In the genomic region with DNA sequence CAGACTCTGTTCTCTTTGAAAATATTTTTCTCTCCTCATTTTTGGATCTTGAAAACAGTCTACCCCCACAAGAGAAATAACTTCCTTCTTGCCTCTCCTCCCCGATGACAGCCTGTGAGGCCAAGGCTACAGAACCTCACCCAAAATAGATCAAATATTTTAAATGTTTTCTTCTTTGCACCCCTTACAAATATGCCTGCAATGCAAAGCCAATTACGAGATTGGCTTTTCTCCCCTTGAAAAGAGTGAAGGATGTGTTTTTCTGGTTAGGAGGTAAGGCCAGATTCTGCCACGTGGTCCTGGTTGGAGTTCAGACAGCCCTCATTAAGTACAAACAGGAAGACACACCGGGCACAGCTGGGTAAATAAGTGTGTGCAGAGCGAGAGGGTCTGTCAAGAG, we compare ENCODE assay signal across 18 mouse cellular contexts.
"Had no signal": no experiment of that assay in that cellular context is flagged by ENCODE, and none has a peak within 500 bp of the region (broad histone marks: within the 10 kb centered on the region; RNA-seq: fewer than 3 reads in every experiment).

No protein-coding gene starts in this region.

- H3K27me3 ChIP-seq: limb, embryonic 13.5 days; liver, embryonic 12.5 days; liver, embryonic 15.5 days; midbrain, embryonic 13.5 days had no signal

- H3K9ac ChIP-seq: limb, embryonic 13.5 days; liver, embryonic 12.5 days; liver, embryonic 15.5 days; lung, embryonic 14.5 days; midbrain, embryonic 13.5 days had no signal

- DNase-seq: kidney, adult 2 months; kidney, postnatal 25 days; layer of hippocampus, adult 9-11 months; liver; lung, embryonic 14.5 days; lung, postnatal 10 days; thymus, adult 18-20 months; thymus, postnatal 14 days; thymus, postnatal 4 days had no signal

- ATAC-seq: liver, embryonic 12.5 days; midbrain, embryonic 13.5 days; midbrain, embryonic 16.5 days had no signal

- H3K36me3 ChIP-seq: limb, embryonic 10.5 days; limb, embryonic 13.5 days; liver, embryonic 12.5 days; liver, embryonic 15.5 days; midbrain, embryonic 13.5 days had no signal

- H3K4me3 ChIP-seq: layer of hippocampus, adult 2 months; limb, embryonic 10.5 days; limb, embryonic 13.5 days; liver, embryonic 12.5 days; liver, embryonic 15.5 days; midbrain, embryonic 13.5 days had no signal

- H3K4me2 ChIP-seq: limb, embryonic 13.5 days; liver, embryonic 12.5 days; liver, embryonic 15.5 days; lung, embryonic 14.5 days; midbrain, embryonic 13.5 days had no signal

- H3K9me3 ChIP-seq: limb, embryonic 10.5 days; limb, embryonic 13.5 days; liver, embryonic 12.5 days; liver, embryonic 15.5 days; midbrain, embryonic 13.5 days had no signal

- H3K4me1 ChIP-seq: liver, embryonic 12.5 days; liver, embryonic 15.5 days; midbrain, embryonic 13.5 days had no signal

- H3K27ac ChIP-seq: kidney, postnatal 0 days; layer of hippocampus, adult 2 months; limb, embryonic 10.5 days; limb, embryonic 13.5 days; liver, embryonic 12.5 days; liver, embryonic 15.5 days; macrophage; midbrain, embryonic 13.5 days had no signal
